Comparison of ENCODE assay signal across 8 mouse cellular contexts in genomic region chr9:100644071-100644771, GRCm38 (mm10). TPM values are rescaled to one million over a fixed set of nuclear protein-coding genes. Genes with fewer than 3 reads are reported as not detected.
A peak's percentile ranks its signal among the peaks of the same experiment; 100 is the strongest.
DNase-seq lines count a peak whose midpoint lies in the region; ATAC-seq lines count a peak whose summit lies in the region.

No protein-coding gene starts in this region.

- H3K4me3 ChIP-seq in intestine, embryonic 15.5 days (replicated peaks) = peak overlapping the region; percentile 89

- intact Hi-C loops in gastrocnemius, postnatal 36 days (cut with DNase I) = loop anchor here (5.0 to 10.0 kb wide), 2 partner anchors 97 to 111 kb away; partner anchors contain the start of gene Nck1
- intact Hi-C loops in left cerebral cortex, postnatal 14 days (cut with DNase I) = loop anchor here (2.0 to 5.0 kb wide), 3 partner anchors 118 to 513 kb away; no protein-coding TSS in a partner anchor

- peak; percentile 76 to 93 for DNase-seq in adrenal gland, adult (ENCODE audit: inconsistent age in 2 of 2, low spot score in 1 of 2)
- DNase-seq in embryo, embryonic 10.5 days (ENCODE audit: low spot score) = peak; percentile 82
- peak; percentile 54 to 77 for DNase-seq in gastrocnemius, postnatal 36 days
- DNase-seq in left cerebral cortex, postnatal 14 days (ENCODE audit: low spot score in 2 of 2) = peak; percentile 30 to 50
- DNase-seq in right cerebral cortex, postnatal 14 days = peak; percentile 41
- DNase-seq in urinary bladder, postnatal 25 days (ENCODE audit: low spot score) = peak; percentile 55

- no peaks in the 10 kb centered on the region for H3K36me3 ChIP-seq in intestine, embryonic 15.5 days

- ATAC-seq in intestine, embryonic 15.5 days = peak; percentile 46
- peak; percentile 9 for ATAC-seq in megakaryocyte progenitor cell, adult 5-6 weeks (replicated peaks; ENCODE audit: poor library complexity)

- H3K9me3 ChIP-seq in intestine, embryonic 15.5 days = no peaks in the 10 kb centered on the region

- peak overlapping the region; percentile 92 for H3K9ac ChIP-seq in intestine, embryonic 15.5 days

- peaks cover 9% of the 10 kb centered on the region for H3K4me1 ChIP-seq in intestine, embryonic 15.5 days (replicated peaks)

- no peaks in the 10 kb centered on the region for H3K27me3 ChIP-seq in intestine, embryonic 15.5 days (replicated peaks)

- WGBS in intestine, embryonic 15.5 days = under 1% methylated on average over 50 of the region's 64 CpGs

- peak overlapping the region; percentile 98 for H3K27ac ChIP-seq in intestine, embryonic 15.5 days

- peak overlapping the region; percentile 57 for H3K4me2 ChIP-seq in intestine, embryonic 15.5 days (replicated peaks)

RNA-seq across cellular contexts. Expression of gene Stag1, which starts 46.6 kb away (rescaled TPM):
- 10 to 100 TPM; 17.8 to 24.4 TPM for total RNA-seq in gastrocnemius, postnatal 36 days (2021)
- 33.2 and 37.3 TPM in 2 replicates for polyA plus RNA-seq in intestine, embryonic 15.5 days (2015; fragmentation: Nextera tagmentation; extraction: Ambion mirVana)
- total RNA-seq in left cerebral cortex, postnatal 14 days (2021) = 10 to 100 TPM; 33.4 to 34.3 TPM
- total RNA-seq in megakaryocyte progenitor cell, adult 5-6 weeks (2015) = 79.6 and 82.5 TPM in 2 replicates
- 77.6 and 99.3 TPM in 2 replicates for total RNA-seq in megakaryocyte progenitor cell, adult 5-6 weeks (2017)

Comparison
In these comparisons a context has a peak if more than half of its experiments do, and no peak if none do; other contexts are left out.
1. Peak in every context shown above with its lines: DNase-seq, ATAC-seq, H3K4me3 ChIP-seq and H3K27ac ChIP-seq.